Mouse (Mus musculus) spleen, adult 2 months (tissue): ENCODE data around the gene Mia3.

Experiments
- CTCF ChIP-seq: fragments of 200-500 bp; IDR thresholded peaks from 2 replicates; pipeline ENCODE4 v1.5.1; 2011; ENCODE audit warnings: mild to moderate bottlenecking, inconsistent platforms; ENCODE audit not compliant: insufficient read depth, insufficient read length, insufficient replicate concordance; ENCODE audit errors: extremely low read depth
- POLR2A ChIP-seq: fragments of 200-500 bp; IDR thresholded peaks from 2 replicates; pipeline ENCODE4 v1.6.1; 2011; ENCODE audit warnings: low read depth, low read length, inconsistent platforms

DNA sequence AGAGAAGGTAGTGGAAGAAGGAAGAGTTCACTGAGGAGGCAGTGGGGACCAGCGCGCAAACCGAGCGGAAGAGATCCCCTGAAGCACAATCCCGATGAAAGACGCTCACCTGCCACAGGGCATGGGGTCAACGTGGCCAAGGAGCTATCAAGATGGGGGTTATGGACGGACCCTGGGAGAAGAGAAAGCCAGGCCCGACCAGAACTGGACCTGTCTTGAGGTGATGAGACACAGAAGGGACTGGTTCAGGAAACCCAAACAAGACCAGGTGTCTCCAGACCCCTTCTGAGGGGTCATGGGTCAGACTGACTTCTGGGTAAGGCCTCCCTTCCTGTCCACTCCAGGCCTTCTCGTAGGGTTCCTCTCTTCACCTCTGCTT lies 23.5 kb downstream of the Mia3 start:
- TF ChIP-seq POLR2A (no peak), CTCF (no peak)
